Mouse (Mus musculus) erythroid progenitor cell, adult 5-6 weeks (primary cell): ENCODE results near the gene Zyg11b. TPM values are rescaled to one million over a fixed set of nuclear protein-coding genes. Genes with fewer than 3 reads are reported as not detected.

Source experiments
- ATAC-seq: replicated peaks from 2 replicates; pipeline ENCODE4 v1.8.0; 2016; ENCODE audit warnings: moderate number of reproducible peaks, mild to moderate bottlenecking, moderate TSS enrichment, inconsistent platforms; ENCODE audit not compliant: poor library complexity, low FRiP score, severe bottlenecking
- total RNA-seq, 2 experiments: library from RNA; stranded (forward) in 1 of 2; stranded (reverse) in 1 of 2; fragments of 150-400 nt in 1 of 2; fragments of 186-747, 209-891 nt in 1 of 2; gene quantifications; 2 replicates each; pipeline versions ENCODE4 v1.2.3 to v1.2.4; 2015 to 2017; ENCODE audit warnings: low replicate concordance in 2 of 2

Gene Zyg11b
- total RNA-seq, 2 experiments from 2014 or later = 2.0 to 3.8 TPM

DNA sequence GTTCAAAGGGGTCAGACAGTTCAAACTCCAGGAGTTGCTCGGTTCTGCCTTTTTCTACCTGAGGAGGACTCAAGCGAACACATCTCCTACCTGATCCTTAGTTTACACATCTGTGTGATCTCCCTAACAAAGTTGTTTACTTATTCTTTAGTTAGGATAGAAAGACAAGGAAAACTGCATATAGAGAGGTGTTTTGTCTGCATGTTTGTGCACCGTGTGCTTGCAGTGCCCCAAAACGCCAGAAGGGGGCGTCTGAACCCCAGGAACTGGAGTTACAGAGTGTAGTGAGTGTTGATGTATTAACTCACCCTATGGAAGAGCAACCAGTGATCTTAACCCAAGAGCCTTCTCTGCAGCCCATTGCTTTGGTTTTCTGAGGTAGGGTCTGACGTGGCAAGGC lies 18.9 kb upstream of the Zyg11b start:
- no peak for ATAC-seq

DNA sequence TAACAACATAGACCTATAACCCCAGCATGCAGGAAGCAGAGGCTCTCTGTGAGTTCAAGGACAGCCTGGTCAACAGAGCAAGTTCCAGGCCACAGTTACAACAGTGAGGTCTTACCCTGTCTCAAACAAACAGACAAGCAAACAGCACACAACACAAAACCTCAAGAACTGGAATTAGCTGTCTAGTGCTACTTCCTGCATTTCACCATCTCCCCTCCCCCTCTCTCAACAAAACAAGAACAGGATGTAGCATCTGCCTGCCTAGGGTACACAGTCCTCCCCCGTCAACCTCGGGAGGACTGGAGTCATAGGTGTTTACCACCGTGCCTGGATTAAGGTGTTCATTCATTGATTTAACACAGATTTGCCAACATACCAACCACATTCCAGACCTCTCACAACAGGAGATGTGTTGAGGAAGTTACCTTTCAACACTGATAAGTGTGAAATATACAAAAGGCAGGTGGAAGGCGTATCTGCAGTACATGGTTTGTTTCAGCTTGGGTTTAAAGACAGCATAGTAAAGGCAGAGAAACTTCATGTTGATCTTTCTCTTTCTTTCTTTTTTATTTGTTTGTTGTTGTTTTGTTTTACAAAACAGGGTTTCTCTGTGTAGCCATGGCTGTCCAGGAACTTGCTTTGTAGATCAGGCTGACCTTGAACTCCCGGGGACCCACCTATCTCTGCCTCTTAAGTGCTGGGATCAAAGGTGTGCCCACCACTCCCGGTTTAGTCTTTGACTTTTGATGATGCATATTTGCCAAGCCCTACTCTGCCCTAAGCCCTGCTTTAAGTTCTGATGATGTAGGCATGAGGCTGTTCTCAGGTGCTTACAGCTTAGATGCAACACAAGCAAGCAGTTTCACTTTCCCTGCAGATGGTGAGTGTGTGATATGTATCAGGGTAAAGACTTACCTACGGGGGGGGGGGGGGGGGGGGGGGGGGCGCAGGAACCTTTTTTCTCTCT lies 18.0 kb upstream of the Zyg11b start:
- no peak for ATAC-seq

DNA sequence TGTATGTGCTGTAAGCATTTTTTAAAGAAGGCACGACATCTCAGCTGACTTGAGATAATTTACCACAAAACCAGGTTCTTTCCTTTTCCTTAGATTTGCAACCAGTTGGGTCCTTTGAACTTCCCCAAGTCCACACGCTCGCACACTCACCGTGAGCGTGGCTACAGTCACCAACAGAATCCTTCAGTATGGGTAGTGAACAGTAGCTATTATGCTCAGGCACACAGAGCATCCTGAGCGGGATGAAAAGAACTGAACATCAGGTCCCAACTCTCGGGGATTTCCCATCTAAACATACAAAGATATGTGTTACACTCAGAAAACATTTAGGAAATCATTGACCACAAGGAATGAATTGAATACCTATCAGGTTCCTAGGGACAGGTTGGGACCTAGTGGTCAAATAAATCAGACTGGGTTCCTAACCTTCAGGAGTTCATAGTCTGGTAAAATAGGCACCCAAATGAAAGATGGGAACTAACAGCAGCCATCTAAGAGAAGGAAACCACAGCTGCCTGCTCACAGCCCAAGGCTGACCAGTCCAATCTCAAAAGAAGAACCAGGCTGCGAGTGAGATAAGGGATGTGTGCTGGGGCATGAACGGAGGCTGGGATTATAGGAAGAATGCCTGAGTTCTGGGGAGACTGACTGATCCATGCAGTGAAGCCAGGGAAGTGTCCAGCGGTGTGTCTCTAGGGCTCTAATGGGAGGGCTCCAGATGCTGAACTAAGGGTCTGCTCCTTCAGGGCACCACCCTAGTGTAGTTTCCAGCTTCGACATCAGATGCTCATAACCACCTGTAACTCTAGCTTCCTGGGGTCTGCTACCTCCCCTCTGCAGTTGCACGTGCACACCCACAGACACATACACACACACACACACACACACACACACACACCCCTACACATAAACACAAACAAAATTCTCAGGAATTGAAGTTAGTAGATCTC lies 17.0 kb upstream of the Zyg11b start:
- ATAC-seq = no peak

DNA sequence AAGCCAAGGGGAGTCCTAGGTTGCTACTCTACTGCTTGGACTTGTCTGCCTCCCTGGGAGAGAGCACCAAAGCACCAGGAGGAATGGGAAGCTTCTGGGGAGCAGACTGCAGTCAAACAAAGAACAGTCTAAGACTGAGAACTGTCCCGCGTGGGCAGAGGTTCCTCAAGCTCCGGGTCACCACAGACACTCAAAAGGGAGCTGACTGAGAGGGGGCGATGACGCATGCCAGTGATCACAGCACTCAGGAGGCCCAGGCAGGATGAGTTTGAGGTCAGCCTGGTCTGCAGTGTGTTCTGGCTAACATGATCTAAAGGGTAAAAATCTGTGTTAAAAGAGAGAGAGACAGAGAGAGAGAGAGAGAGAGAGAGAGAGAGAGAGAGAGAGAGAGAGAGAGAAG lies 13.1 kb upstream of the Zyg11b start:
- no peak for ATAC-seq

DNA sequence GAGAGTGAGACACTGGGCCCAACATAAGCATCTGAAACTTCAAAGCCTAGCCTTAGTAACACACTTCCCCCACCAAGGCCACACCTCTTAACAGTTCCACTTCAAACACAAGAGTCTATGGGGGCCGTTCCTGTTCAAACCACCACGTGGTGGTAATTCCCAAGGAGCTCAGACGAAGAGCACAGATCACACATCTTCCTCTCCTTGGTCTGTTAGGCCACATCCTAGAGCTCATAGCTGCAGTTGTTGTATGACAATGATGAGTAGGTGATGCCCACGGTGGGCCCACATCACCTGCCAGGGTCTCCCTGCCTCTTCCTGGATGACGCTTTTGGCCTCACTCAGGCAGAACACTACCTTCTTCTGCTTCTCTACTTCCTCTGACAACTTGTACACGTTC lies 9.8 kb upstream of the Zyg11b start:
- ATAC-seq = no peak

DNA sequence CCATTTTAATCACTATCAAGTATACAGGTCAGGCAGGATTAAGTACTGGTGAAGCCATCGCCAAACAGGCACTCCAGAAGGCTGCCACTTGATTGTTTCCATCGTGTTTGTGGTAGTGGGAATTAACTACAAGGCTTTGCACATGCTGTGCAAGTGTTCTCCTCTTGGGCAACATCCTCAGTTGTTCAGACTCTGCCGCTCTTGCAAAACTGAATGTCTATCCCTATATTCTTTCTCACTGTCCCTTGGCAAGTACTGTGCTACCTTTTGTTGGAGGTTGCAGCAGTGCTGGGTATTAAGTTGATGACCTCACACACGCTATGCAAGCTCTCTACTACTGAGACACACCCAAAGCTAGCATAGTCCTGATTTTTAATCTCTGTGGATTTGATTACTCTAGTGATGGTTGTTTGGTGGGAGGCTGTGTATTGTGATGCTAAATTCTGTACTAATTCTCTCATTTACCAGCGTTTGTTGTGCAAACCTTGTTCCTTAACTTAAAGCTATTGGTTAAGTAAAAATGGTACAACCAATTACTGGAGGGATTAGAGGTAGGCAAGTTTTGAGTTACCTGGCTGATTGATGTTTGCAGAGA lies 1.5 kb upstream of the Zyg11b start:
- no peak for ATAC-seq

DNA sequence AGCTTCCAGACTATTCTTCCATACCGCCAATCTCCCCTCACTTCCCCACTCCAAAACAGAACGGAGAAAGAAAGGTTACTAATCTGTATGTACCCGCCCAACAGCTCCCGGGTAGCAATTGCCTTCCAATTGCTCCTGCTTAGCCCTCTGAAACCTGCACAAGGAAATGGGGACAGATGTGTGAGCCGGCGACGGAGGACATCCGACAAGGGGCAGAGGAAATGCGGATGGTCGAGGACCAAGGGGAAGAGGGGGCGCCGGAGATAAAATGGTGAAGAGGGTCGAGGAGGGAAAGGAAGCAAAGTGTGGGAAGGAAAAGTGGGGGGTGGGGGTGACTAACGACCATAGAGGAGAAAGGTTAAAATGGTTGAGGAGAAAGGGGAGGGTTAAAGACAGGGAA lies 630 bp downstream of the Zyg11b start:
- no peak for ATAC-seq

DNA sequence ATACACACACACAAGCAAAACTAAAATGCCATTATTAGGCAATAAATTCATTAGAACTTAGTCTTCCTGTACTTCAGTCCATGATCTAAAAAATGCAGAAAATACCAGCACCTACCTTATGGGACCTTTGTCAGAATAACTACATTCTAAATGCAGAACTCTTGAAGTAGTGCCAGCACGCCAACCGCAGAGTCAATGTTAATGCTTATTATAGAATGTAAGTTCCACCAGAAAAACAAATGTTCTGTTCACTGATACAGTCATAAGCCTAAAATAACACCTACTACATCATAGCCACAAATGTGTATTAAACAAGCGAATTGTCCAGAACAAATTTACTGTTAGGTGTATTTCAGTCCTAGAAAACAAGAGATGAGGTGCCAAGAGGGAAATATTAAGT lies 23.9 kb downstream of the Zyg11b start:
- ATAC-seq = no peak

DNA sequence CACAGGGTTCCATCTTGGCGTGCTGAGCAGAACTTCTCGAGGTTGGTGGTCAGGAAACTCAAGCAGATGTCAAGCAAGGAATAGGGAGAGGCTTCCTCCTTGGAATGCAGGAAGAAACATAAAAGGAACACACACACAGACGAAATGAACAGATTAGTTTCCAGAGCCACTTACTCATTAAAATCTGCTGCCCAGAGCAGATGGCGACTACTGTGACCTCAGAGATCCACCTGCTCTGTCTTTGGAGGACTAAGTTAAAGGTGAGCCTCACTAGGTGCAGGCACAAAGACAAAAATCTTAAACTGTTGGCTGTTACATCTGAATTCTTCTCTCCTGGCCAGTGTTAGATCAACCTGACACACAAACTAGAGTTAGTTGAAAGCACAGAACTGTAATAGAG lies 28.6 kb downstream of the Zyg11b start:
- ATAC-seq = no peak

DNA sequence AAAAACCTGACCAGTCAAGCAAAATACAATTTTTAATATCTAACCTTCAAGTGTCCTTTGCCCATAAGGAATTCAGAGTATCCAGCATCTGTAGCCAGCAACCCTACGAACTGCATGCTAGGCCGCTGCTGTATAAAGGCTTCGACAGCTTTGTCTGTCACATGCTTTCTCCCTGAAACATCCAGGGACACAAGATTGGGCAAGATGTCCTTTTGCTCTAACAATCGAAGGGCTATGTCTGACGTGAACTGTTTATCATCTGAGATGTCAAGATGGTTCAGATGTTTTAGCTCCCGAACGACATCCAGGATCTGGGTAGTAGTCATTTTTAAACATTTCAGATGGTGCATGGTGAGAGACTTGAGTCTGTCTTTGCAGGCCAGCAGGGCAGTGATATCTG lies 35.1 kb downstream of the Zyg11b start:
- ATAC-seq = no peak

DNA sequence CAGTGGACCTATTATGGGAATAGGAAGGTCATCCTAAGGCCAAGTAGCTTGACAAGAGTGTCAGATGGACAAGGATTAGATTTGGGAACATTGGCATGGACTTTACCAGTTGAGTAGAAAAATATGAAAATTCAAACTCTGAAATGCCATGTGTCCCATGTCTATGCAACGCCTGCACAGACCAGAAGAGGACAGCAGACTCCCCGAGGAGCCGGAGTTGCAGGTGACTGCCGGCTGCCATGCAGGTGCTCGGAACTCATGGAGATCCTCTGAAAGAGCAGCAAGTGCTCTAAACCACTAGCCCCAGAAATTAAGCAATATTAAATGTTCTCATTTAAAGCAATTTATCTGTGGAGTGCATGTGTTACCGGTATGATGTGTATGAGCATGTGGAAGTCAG lies 47.6 kb downstream of the Zyg11b start:
- no peak for ATAC-seq

DNA sequence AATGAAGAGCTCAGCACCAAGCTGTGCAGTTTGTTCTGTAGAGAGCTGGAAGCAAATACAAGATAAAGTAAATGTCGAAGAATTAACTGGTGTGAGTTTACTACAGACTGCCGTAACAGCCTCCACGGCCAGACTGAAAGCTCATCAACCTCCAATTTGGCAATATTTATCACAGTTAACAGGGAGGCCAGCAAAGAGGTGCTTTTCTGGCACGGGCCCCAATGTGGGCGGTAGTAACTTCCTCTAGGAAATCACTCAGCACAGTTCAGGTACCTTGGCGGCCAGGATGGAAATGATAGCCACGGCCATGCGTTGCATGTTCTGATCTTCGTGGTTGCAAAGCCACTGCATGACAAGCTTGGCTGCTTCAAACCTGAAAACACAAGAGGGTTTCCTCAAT lies 50.4 kb downstream of the Zyg11b start:
- ATAC-seq = no peak

DNA sequence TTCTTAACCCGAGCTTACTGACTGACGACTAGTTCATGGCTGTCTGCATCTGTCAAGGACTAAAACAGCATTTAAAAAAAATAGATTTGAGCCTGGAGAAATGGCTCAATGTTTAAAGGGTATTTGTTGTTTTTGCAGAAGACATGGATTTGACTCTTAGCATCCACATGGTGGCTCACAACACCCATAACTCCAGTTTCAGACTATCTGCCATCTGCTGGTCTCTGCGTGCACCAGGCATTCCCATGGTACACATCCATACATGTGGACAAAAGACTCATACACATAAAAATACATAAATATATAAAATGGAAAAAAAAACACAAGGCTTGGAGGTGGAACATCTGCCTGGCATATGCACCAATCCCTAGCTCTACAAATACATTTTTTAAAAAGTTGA lies 51.6 kb downstream of the Zyg11b start:
- ATAC-seq = no peak

DNA sequence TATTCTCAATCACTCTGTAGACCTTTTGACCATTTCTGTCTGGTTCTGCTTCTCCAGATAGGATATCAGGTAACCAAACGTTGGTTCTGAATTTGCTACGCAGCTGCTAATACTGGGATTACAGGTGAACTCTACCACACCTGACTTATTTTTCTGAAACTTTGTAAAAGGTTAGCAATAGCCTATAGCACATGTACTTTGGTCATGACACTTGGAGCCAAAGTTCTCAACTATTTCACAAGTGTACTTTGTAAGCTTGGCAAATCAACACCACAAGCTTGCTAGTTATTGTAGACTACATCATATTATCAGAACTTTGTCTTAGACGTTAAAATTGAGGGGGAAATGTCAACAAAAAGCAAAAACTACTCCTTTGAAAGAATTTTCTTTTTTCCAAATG lies 67.2 kb downstream of the Zyg11b start:
- ATAC-seq = no peak

DNA sequence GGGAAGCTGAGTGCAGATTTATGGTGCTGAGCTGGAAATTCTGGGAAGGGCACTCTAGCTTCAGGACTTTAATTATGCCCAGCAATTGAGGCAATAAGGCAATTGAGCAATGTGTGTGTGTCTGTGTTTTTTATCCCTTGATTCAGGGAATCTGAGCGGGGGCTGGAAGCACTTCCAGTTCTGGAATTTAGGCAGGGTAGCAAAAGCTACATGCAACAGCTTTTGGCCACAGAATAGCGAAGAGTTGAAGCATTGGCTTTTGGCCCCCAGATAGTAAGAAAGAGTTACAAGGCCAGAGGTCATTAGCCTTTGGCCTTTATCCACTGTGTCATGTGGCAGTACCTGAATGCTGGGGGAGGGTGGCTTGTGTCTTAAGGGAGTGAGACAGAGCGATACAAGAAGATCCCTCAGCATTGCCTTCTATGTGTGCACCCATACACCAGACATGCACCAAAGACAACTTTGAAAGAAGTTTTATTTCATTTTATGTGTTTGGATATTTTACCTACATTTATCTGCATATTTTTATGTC lies 75.5 kb downstream of the Zyg11b start:
- no peak for ATAC-seq

DNA sequence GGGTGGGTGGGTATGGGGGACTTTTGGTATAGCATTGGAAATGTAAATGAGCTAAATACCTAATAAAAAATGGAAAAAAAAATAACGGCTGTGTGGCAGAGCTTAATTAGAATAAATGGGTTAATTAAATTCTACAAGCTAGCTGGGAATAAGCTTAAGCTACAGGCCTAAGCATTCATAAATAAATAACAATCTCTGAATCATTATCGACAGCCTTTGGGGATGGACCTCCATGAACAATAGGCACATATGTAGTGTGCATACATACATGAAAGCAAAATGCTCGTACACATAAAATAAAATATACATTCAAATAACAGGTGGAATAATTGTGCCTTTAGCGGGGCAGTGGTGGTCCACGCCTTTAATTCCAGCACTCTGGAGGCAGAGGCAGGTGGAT lies 78.4 kb downstream of the Zyg11b start:
- ATAC-seq = no peak

DNA sequence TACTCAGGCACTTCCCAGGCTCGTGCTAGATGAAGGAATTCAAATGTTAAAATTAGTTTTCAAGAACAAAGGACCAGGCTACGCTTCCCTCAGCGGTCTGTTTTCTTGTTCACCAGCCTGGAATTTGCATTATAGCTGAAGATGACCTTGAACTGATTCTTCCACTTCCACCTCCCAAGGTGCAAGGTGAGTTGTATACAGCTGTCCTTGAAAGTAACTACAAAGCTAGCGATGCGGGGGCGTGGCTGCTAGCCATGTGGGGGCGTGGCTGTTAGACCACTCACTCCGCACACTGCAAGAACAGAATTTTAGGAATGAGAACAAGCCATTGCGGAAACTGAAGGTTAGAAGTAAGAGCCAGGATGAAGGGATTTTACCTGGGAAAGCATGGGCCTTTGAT lies 81.9 kb downstream of the Zyg11b start:
- no peak for ATAC-seq

DNA sequence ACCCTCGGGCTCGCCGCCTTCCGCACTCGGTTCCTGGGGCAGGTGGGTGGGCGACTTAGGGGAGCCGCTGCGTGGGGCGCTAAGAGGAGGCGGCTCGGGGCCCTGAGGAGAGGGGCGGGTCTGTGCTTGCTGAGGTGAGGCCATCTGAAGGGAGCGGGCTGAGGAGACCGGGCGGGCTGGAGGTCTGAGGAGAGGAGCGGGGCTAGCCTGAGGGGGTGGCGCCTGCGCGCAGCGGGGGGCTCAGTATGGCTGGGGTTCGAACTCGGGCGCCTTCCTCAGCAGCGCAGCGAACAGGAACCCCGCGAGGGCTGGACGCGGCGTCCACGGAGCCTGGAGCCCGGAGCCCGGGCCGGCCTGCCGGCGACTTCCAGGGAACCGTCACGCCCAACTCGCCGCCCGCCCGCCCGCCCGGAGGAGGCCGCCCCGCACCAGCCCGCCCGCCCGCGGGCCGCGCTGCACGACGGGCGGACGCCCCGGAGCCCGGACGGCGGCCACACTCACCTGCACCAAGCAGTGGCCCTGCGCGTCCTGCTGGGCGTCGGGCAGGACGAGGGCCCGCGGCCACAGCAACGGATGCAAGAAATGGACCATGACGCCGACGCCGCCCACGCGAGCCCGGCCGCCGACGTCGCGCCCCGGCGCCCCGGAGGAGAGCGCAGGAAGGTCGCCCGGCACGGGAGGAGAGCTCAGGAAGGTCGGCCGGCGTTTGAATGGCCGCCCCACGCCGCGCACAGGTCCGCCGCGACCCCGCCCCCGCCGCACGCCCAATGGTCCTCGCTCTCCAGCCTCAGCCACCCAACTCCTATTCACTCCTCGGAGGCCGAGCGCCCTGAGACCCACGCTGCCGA lies 83.3 kb downstream of the Zyg11b start, which contains the start of gene Zyg11a:
TSS of gene Zyg11a (minus strand) at position 717 of the 848 bp plus-strand sequence.
- no peak for ATAC-seq

DNA sequence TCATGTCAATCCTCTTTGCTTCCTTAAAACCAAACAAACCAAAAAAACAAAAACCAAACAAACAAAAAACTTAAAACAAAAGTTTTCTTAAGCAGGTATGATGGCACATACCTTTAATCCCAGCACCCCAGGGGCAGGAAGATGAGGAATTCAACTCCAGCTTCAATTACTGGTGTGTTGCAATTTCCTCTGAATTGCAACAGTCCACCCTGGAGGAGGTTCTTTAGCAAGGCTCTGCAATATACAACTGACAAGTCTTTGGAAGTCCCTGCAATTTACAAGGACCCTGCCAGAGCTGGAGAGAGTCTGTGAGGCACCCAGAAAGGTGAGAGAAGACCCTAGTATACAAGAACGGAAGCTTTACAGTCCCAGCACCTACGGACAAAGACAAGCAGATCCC lies 87.9 kb downstream of the Zyg11b start:
- ATAC-seq = no peak
